Mouse (Mus musculus) bone marrow macrophage, adult 2 months (primary cell): ENCODE measurements at regions not wholly inside any gene's neighbourhood (a gene's known extent, or its start where the extent isn't known, plus 50 kb on each side); places are given as distances from the start of the nearest gene placed in this dataset.

Experiments used
- H3K27ac ChIP-seq: 2 replicates; pipeline ENCODE4 v1.5.1; 2012; ENCODE audit warnings: low read depth, low read length; ENCODE audit not compliant: insufficient read depth
- H3K4me1 ChIP-seq: 2 replicates; pipeline ENCODE4 v1.6.1; 2012; ENCODE audit warnings: low read length; ENCODE audit not compliant: control insufficient read depth, insufficient read depth
- H3K4me3 ChIP-seq: 2 replicates; pipeline ENCODE4 v1.5.1; 2012; ENCODE audit warnings: mild to moderate bottlenecking, low read length, moderate library complexity; ENCODE audit not compliant: insufficient read depth
- CTCF ChIP-seq: IDR thresholded peaks from 2 replicates; pipeline ENCODE4 v1.5.1; 2012; ENCODE audit warnings: low read depth, mild to moderate bottlenecking, low read length, moderate library complexity
- POLR2A ChIP-seq: IDR thresholded peaks from 2 replicates; pipeline ENCODE4 v1.6.1; 2012; ENCODE audit warnings: mild to moderate bottlenecking, low read depth, low read length, borderline replicate concordance

GRCm38 (mm10) chr12:107307094-107307740 lies 181.2 kb upstream of the 3110018I06Rik start:
- no peaks in the 10 kb centered on the region for H3K4me1 ChIP-seq
- no peak overlapping the region for H3K4me3 ChIP-seq
- H3K27ac ChIP-seq, result no peak overlapping the region
- no peak for TF ChIP-seq CTCF

GRCm38 (mm10) chr12:107315446-107315845 lies 173.0 kb upstream of the 3110018I06Rik start:
- no peaks in the 10 kb centered on the region for H3K4me1 ChIP-seq
- no peak overlapping the region for H3K27ac ChIP-seq
- no peak for TF ChIP-seq CTCF
- TF ChIP-seq POLR2A, result no peak
- H3K4me3 ChIP-seq, result no peak overlapping the region

- no peak for TF ChIP-seq CTCF
- no peak for TF ChIP-seq POLR2A
- Histone ChIP-seq H3K4me1 (no peaks in the 10 kb centered on the region), H3K4me3 (no peak overlapping the region), H3K27ac (no peak overlapping the region)
Observed at GRCm38 (mm10) chr12:107322861-107323260, 165.6 kb upstream of the 3110018I06Rik start.

GRCm38 (mm10) chr12:107326101-107326500 lies 162.3 kb upstream of the 3110018I06Rik start:
- no peak overlapping the region for H3K27ac ChIP-seq
- TF ChIP-seq POLR2A, result no peak
- TF ChIP-seq CTCF, result no peak
- no peaks in the 10 kb centered on the region for H3K4me1 ChIP-seq
- no peak overlapping the region for H3K4me3 ChIP-seq

- TF ChIP-seq POLR2A, result no peak
- TF ChIP-seq CTCF, result no peak
- Histone ChIP-seq H3K4me3 (no peak overlapping the region), H3K27ac (no peak overlapping the region)
Observed at GRCm38 (mm10) chr12:107327107-107327770, 161.2 kb upstream of the 3110018I06Rik start.

GRCm38 (mm10) chr12:107328986-107329385 lies 159.4 kb upstream of the 3110018I06Rik start:
- no peak for TF ChIP-seq CTCF
- TF ChIP-seq POLR2A, result no peak
- no peaks in the 10 kb centered on the region for H3K4me1 ChIP-seq
- no peak overlapping the region for H3K4me3 ChIP-seq
- H3K27ac ChIP-seq, result no peak overlapping the region

More at GRCm38 (mm10) chr12:107327107-107327770, 161.2 kb upstream of the 3110018I06Rik start:
- H3K4me1 ChIP-seq, result no peaks in the 10 kb centered on the region

- TF ChIP-seq CTCF (no peak), POLR2A (no peak)
- H3K4me1 ChIP-seq, result no peaks in the 10 kb centered on the region
Observed at GRCm38 (mm10) chr12:107334366-107334765, 154.1 kb upstream of the 3110018I06Rik start.

GRCm38 (mm10) chr12:107335106-107335505 lies 153.3 kb upstream of the 3110018I06Rik start:
- Histone ChIP-seq H3K27ac (no peak overlapping the region), H3K4me1 (no peaks in the 10 kb centered on the region), H3K4me3 (no peak overlapping the region)
- TF ChIP-seq POLR2A, result no peak
- no peak for TF ChIP-seq CTCF

More at GRCm38 (mm10) chr12:107334366-107334765, 154.1 kb upstream of the 3110018I06Rik start:
- Histone ChIP-seq H3K4me3 (no peak overlapping the region), H3K27ac (no peak overlapping the region)

GRCm38 (mm10) chr12:107338758-107339157 lies 149.7 kb upstream of the 3110018I06Rik start:
- TF ChIP-seq CTCF, result no peak
- TF ChIP-seq POLR2A, result no peak
- no peak overlapping the region for H3K4me3 ChIP-seq
- H3K4me1 ChIP-seq, result no peaks in the 10 kb centered on the region
- H3K27ac ChIP-seq, result no peak overlapping the region

- TF ChIP-seq POLR2A (no peak), CTCF (no peak)
- no peak overlapping the region for H3K4me3 ChIP-seq
- no peaks in the 10 kb centered on the region for H3K4me1 ChIP-seq
- H3K27ac ChIP-seq, result no peak overlapping the region
Observed at GRCm38 (mm10) chr12:107356211-107356610, 132.2 kb upstream of the 3110018I06Rik start.
